Mouse (Mus musculus) megakaryocyte-erythroid progenitor cell, adult 5-6 weeks (primary cell): ENCODE results near the gene Nipal1. TPM values are rescaled to one million over a fixed set of nuclear protein-coding genes. Genes with fewer than 3 reads are reported as not detected.

Source experiments
- ATAC-seq: replicated peaks from 2 replicates; pipeline ENCODE4 v1.8.0; 2016; ENCODE audit warnings: mild to moderate bottlenecking, inconsistent platforms; ENCODE audit not compliant: severe bottlenecking, poor library complexity, low FRiP score, low TSS enrichment
- total RNA-seq, 2 experiments: library from RNA; stranded (forward) in 1 of 2; stranded (reverse) in 1 of 2; fragments of 200-1000, 215-1000 nt in 1 of 2; fragments of >200 nt in 1 of 2; fragmentation: Nextera tagmentation in 1 of 2; gene quantifications; 2 replicates each; pipeline ENCODE4 v1.2.3; 2014 to 2017

Nipal1 gene
- total RNA-seq, 2 experiments from 2014 or later = 0.47 TPM; not detected in 1

GRCm38 (mm10) chr5:72661051-72661781 is 13.6 kb downstream of the Nipal1 start:
- ATAC-seq = peak; percentile 79

GRCm38 (mm10) chr5:72664126-72664525 is 16.5 kb downstream of the Nipal1 start:
- ATAC-seq = no peak

- ATAC-seq = no peak
Observed at GRCm38 (mm10) chr5:72664854-72665253, 17.3 kb downstream of the Nipal1 start.

- ATAC-seq = 0 out of 2 replicates have a peak, but pooled peaks have one; percentile 56
Observed at GRCm38 (mm10) chr5:72665281-72665680, 17.7 kb downstream of the Nipal1 start.

GRCm38 (mm10) chr5:72666428-72666827 is 18.8 kb downstream of the Nipal1 start:
- ATAC-seq = no peak

GRCm38 (mm10) chr5:72668351-72668750 is 20.8 kb downstream of the Nipal1 start:
- ATAC-seq = no peak

- no peak for ATAC-seq
Observed at GRCm38 (mm10) chr5:72671017-72671699, 23.6 kb downstream of the Nipal1 start.

GRCm38 (mm10) chr5:72674994-72675542 is 27.5 kb downstream of the Nipal1 start:
- no peak for ATAC-seq

GRCm38 (mm10) chr5:72681451-72681850 is 33.9 kb downstream of the Nipal1 start:
- ATAC-seq = no peak

- ATAC-seq = no peak
Observed at GRCm38 (mm10) chr5:72689556-72689955, 42.0 kb downstream of the Nipal1 start.

GRCm38 (mm10) chr5:72690516-72690915 is 42.9 kb downstream of the Nipal1 start:
- ATAC-seq = no peak

- no peak for ATAC-seq
Observed at GRCm38 (mm10) chr5:72694684-72695083, 47.1 kb downstream of the Nipal1 start.

- ATAC-seq = no peak
Observed at GRCm38 (mm10) chr5:72696491-72696890, 48.9 kb downstream of the Nipal1 start.

- ATAC-seq = no peak
Observed at GRCm38 (mm10) chr5:72698343-72698742, 50.7 kb downstream of the Nipal1 start.

- no peak for ATAC-seq
Observed at GRCm38 (mm10) chr5:72698818-72699499, 51.4 kb downstream of the Nipal1 start.

GRCm38 (mm10) chr5:72699500-72699818 is 51.9 kb downstream of the Nipal1 start:
- ATAC-seq = no peak

GRCm38 (mm10) chr5:72702202-72702601 is 54.6 kb downstream of the Nipal1 start:
- no peak for ATAC-seq

- no peak for ATAC-seq
Observed at GRCm38 (mm10) chr5:72706095-72706494, 58.5 kb downstream of the Nipal1 start.

- no peak for ATAC-seq
Observed at GRCm38 (mm10) chr5:72706722-72707121, 59.1 kb downstream of the Nipal1 start.

- ATAC-seq = no peak
Observed at GRCm38 (mm10) chr5:72709451-72709850, 61.9 kb downstream of the Nipal1 start.
